Mouse (Mus musculus): ENCODE data around the gene Fuk. TPM values are rescaled to one million over a fixed set of nuclear protein-coding genes. Genes with fewer than 3 reads are reported as not detected.
A peak's percentile ranks its signal among the peaks of the same experiment; 100 is the strongest.
"Not testable (repeated sequence)": the region's sequence is repeated elsewhere in the genome, so short reads cannot be mapped to it uniquely, and the experiment has no call there.

Gene Fuk
- total RNA-seq, 2 experiments from 2014 or later: 20.8 to 24.0 TPM

GRCm38 (mm10) chr8:110870501-110870900, 31.8 kb downstream of the Fuk start:
- no peak for DNase-seq

GRCm38 (mm10) chr8:110861347-110862025, 40.8 kb downstream of the Fuk start:
- not testable (repeated sequence) for DNase-seq

- no peak for DNase-seq
Measured at GRCm38 (mm10) chr8:110859651-110860501, 42.4 kb downstream of the Fuk start.

- no peak for DNase-seq
Measured at GRCm38 (mm10) chr8:110856760-110857461, 45.4 kb downstream of the Fuk start.

GRCm38 (mm10) chr8:110856073-110856472, 46.2 kb downstream of the Fuk start:
- DNase-seq: not testable (repeated sequence)

- no peak for DNase-seq
Measured at GRCm38 (mm10) chr8:110851186-110851585, 51.1 kb downstream of the Fuk start.

- no peak for DNase-seq
Measured at GRCm38 (mm10) chr8:110847645-110848495, 54.4 kb downstream of the Fuk start.

GRCm38 (mm10) chr8:110847171-110847549, 55.1 kb downstream of the Fuk start:
- no peak for DNase-seq

- peak; percentile 82 to 85 for DNase-seq
Measured at GRCm38 (mm10) chr8:110846405-110847170, 55.7 kb downstream of the Fuk start, which contains the start of the genes Cog4 and Sf3b3. Cog4 (plus strand) TSS chr8:110846600. Sf3b3 (minus strand) TSS chr8:110846787.

- DNase-seq: no peak
Measured at GRCm38 (mm10) chr8:110845821-110846404, 56.4 kb downstream of the Fuk start.

- no peak for DNase-seq
Measured at GRCm38 (mm10) chr8:110844941-110845340, 57.3 kb downstream of the Fuk start.

GRCm38 (mm10) chr8:110843207-110843606, 59.1 kb downstream of the Fuk start:
- no peak for DNase-seq

- DNase-seq: no peak
Measured at GRCm38 (mm10) chr8:110842012-110842574, 60.2 kb downstream of the Fuk start.

Other genes with a start within 250 kb of the Fuk start
- 100 to 1,000 TPM; 218 to 225 TPM for gene Mtss1l, start 181.0 kb downstream of the Fuk start, total RNA-seq (2021)
- 10 to 100 TPM; 76.7 to 81.1 TPM for gene Il34, start 96.6 kb downstream of the Fuk start, total RNA-seq (2021)
- 10 to 100 TPM; 58.6 to 67.6 TPM for gene Cog4, start 55.9 kb downstream of the Fuk start, total RNA-seq (2021)
- gene Sf3b3, start 55.7 kb downstream of the Fuk start, total RNA-seq (2021): 10 to 100 TPM; 73.1 to 76.9 TPM
- 10 to 100 TPM; 94.9 to 95.6 TPM for gene St3gal2, start 17.4 kb upstream of the Fuk start, total RNA-seq (2021)
- gene Ddx19a, start 95.3 kb upstream of the Fuk start, total RNA-seq (2021): 10 to 100 TPM; 28.9 to 31.0 TPM
- gene Ddx19b, start 129.3 kb upstream of the Fuk start, total RNA-seq (2021): 10 to 100 TPM; 19.9 TPM
- gene Aars, start 130.7 kb upstream of the Fuk start, total RNA-seq (2021): 10 to 100 TPM; 85.2 to 88.8 TPM
- not detected for gene Exosc6, start 153.9 kb upstream of the Fuk start, total RNA-seq (2021)
- gene Clec18a, start 189.9 kb upstream of the Fuk start, total RNA-seq (2021): 1 to 10 TPM; 1.1 to 1.2 TPM
- gene Pdpr, start 192.1 kb upstream of the Fuk start, total RNA-seq (2021): 10 to 100 TPM; 25.9 to 26.1 TPM

Measured in layer of hippocampus, postnatal 36 days (tissue).